Mouse (Mus musculus) testis, adult 10 weeks (tissue): ENCODE measurements around the gene Olfr773. TPM values are rescaled to one million over a fixed set of nuclear protein-coding genes. Genes with fewer than 3 reads are reported as not detected.

Experiments used
- polyA plus RNA-seq: library from polyadenylated mRNA; stranded (reverse); fragments of 350-450 nt; fragmentation: Illumina TruSeq; extraction: RNeasy Lipid Tissue Mini Kit (QIAGEN cat#74804); gene quantifications from one replicate; pipeline ENCODE4 v1.2.3, GENCODE M21; 2014; ENCODE audit warnings: low read depth, low replicate concordance

Gene Olfr773
- not detected for polyA plus RNA-seq

GRCm38 (mm10) chr10:129187319-129187718 lies at the start of gene Olfr773:
Gene Olfr773 (minus strand): TSS chr10:129187419.

GRCm38 (mm10) chr10:129235904-129236303 lies 48.7 kb upstream of the Olfr773 start, which contains the start of gene Olfr774:
Gene Olfr774 (plus strand): TSS chr10:129236204.

GRCm38 (mm10) chr10:129177821-129178220 lies 9.4 kb downstream of the Olfr773 start, which contains the start of gene Olfr772:
Gene Olfr772 (minus strand): TSS chr10:129177921.

GRCm38 (mm10) chr10:129164651-129165050 lies 22.6 kb downstream of the Olfr773 start, which contains the start of gene Olfr771:
Gene Olfr771 (minus strand): TSS chr10:129164751.

GRCm38 (mm10) chr10:129138898-129139297 lies 48.3 kb downstream of the Olfr773 start, which contains the start of gene Olfr770:
Gene Olfr770 (minus strand): TSS chr10:129138998.

Other genes with a start within 250 kb of the Olfr773 start
- gene Mettl7b, start 226.4 kb downstream of the Olfr773 start, polyA plus RNA-seq: 0.22 TPM
- gene Olfr9, start 198.0 kb downstream of the Olfr773 start, polyA plus RNA-seq: not detected
- not detected for gene Olfr763, start 176.6 kb downstream of the Olfr773 start, polyA plus RNA-seq
- not detected for gene Olfr764-ps1, start 147.5 kb downstream of the Olfr773 start, polyA plus RNA-seq
- not detected for gene Olfr765, start 137.4 kb downstream of the Olfr773 start, polyA plus RNA-seq
- not detected for gene Olfr766-ps1, start 118.4 kb downstream of the Olfr773 start, polyA plus RNA-seq
- gene Olfr767, start 104.5 kb downstream of the Olfr773 start, polyA plus RNA-seq: not detected
- gene Olfr768, start 88.0 kb downstream of the Olfr773 start, polyA plus RNA-seq: not detected
- gene Olfr769, start 69.6 kb downstream of the Olfr773 start, polyA plus RNA-seq: not detected
- not detected for gene Olfr770, start 48.4 kb downstream of the Olfr773 start, polyA plus RNA-seq
- gene Olfr771, start 22.7 kb downstream of the Olfr773 start, polyA plus RNA-seq: not detected
- gene Olfr772, start 9.5 kb downstream of the Olfr773 start, polyA plus RNA-seq: 0.25 TPM
- not detected for gene Olfr774, start 48.8 kb upstream of the Olfr773 start, polyA plus RNA-seq
- gene Olfr775, start 61.0 kb upstream of the Olfr773 start, polyA plus RNA-seq: 0.06 TPM
- gene Olfr776, start 71.7 kb upstream of the Olfr773 start, polyA plus RNA-seq: not detected
- gene Olfr777, start 84.1 kb upstream of the Olfr773 start, polyA plus RNA-seq: not detected
- not detected for gene Olfr780, start 130.7 kb upstream of the Olfr773 start, polyA plus RNA-seq
- gene Olfr781, start 141.4 kb upstream of the Olfr773 start, polyA plus RNA-seq: not detected
- gene Olfr782, start 161.4 kb upstream of the Olfr773 start, polyA plus RNA-seq: not detected
- gene Olfr784, start 196.7 kb upstream of the Olfr773 start, polyA plus RNA-seq: not detected
- gene Olfr785, start 218.0 kb upstream of the Olfr773 start, polyA plus RNA-seq: not detected
- not detected for gene Olfr786, start 239.9 kb upstream of the Olfr773 start, polyA plus RNA-seq